Mouse (Mus musculus) kidney, adult 2 months (tissue): ENCODE measurements around the gene Tenm4. TPM values are rescaled to one million over a fixed set of nuclear protein-coding genes. Genes with fewer than 3 reads are reported as not detected.

ENCODE experiments used
- DNase-seq: peaks from one replicate; pipeline ENCODE4 v3.0.0; 2021
- H3K27ac ChIP-seq: fragments of 200-500 bp; 2 replicates; pipeline ENCODE4 v1.5.1; 2012; ENCODE audit warnings: low read depth, low read length, control low read depth, inconsistent platforms; ENCODE audit not compliant: insufficient read depth
- H3K27me3 ChIP-seq: fragments of 200-500 bp; replicated peaks from 2 replicates; pipeline ENCODE4 v1.6.1; 2012; ENCODE audit warnings: mild to moderate bottlenecking, moderate library complexity, low read length, inconsistent platforms; ENCODE audit not compliant: control insufficient read depth, insufficient read depth
- H3K36me3 ChIP-seq: fragments of 200-500 bp; 2 replicates; pipeline ENCODE4 v1.6.1; 2012; ENCODE audit warnings: mild to moderate bottlenecking, moderate library complexity, low read length, inconsistent platforms; ENCODE audit not compliant: control insufficient read depth, insufficient read depth
- H3K4me1 ChIP-seq: fragments of 200-500 bp; 2 replicates; pipeline ENCODE4 v1.6.1; 2011; ENCODE audit warnings: low read length; ENCODE audit not compliant: control insufficient read depth, insufficient read depth
- H3K4me3 ChIP-seq: fragments of 200-500 bp; 2 replicates; pipeline ENCODE4 v1.5.1; 2011; ENCODE audit warnings: mild to moderate bottlenecking, low read depth, low read length, control low read depth; ENCODE audit not compliant: insufficient read depth
- CTCF ChIP-seq: fragments of 200-500 bp; conservative IDR thresholded peaks from 2 replicates; pipeline ENCODE4 v1.5.1; 2011; ENCODE audit warnings: low read depth, mild to moderate bottlenecking, control low read depth, low read length, moderate library complexity, mixed read lengths; ENCODE audit not compliant: insufficient read depth, insufficient read length
- POLR2A ChIP-seq: fragments of 200-500 bp; IDR thresholded peaks from one replicate; pipeline ENCODE4 v1.6.1; 2011; ENCODE audit warnings: low read depth, low read length, control low read depth
- WGBS: fragments of 180-500 bp; shearing (Covaris S2); methylation state at CpG from one replicate; pipeline ENCODE4 v1.1.7; 2018; 5-methylcytosine and 5-hydroxymethylcytosine counted together
- polyA plus RNA-seq: library from polyadenylated mRNA; depleted of rRNA; stranded (reverse); fragments of >200 nt; gene quantifications from 2 replicates; pipeline ENCODE4 v1.2.3, GENCODE M21; 2012

The Tenm4 gene
- polyA plus RNA-seq, 1 experiment: 3.3 TPM

DNA sequence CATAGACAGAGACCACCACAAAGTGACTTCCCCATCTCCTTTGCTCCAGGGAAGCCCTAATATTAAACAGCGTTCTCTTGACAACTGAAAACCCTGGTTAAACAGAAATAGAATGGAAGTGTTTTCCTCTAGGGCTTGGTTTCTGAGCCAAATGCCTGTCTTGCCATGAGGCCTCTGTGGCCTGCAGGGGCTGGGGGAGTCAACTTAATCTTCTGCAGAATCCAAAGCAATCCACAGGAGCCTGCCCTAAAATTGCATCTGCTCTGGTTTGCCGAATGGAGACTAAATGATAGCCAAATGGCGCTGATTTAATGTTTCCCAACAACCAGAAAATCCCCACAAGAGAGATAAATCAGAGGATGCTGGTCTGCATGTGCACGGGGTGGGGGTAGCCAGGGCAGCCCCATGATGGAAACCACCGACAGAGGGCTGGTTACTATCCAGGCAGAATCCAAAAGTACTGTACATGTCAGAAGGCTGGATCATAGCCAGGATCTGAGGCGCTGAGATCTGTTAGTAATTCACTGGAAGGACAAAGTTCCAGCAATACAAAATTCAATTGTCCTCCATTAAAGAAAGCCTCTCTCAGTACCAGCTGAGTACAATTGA is 663.7 kb downstream of the Tenm4 start:
- peak; percentile 62 for DNase-seq
- H3K27me3 ChIP-seq: no peaks in the 10 kb centered on the region
- H3K27ac ChIP-seq: no peak overlapping the region
- H3K36me3 ChIP-seq: no peaks in the 10 kb centered on the region
- no peak for TF ChIP-seq CTCF
- TF ChIP-seq POLR2A: no peak
- WGBS: 50% methylated on average over 6 of the region's 6 CpGs
- no peak overlapping the region for H3K4me3 ChIP-seq
- no peaks in the 10 kb centered on the region for H3K4me1 ChIP-seq

- Histone ChIP-seq H3K36me3 (no peaks in the 10 kb centered on the region), H3K4me3 (no peak overlapping the region), H3K27me3 (no peaks in the 10 kb centered on the region), H3K4me1 (no peaks in the 10 kb centered on the region), H3K27ac (no peak overlapping the region)
- no peak for DNase-seq
- TF ChIP-seq CTCF (no peak), POLR2A (no peak)
- WGBS: 73% methylated on average over 2 of the region's 2 CpGs
These were observed 664.3 kb downstream of the Tenm4 start for GRCm38 (mm10) chr7:96835313-96835712.

DNA sequence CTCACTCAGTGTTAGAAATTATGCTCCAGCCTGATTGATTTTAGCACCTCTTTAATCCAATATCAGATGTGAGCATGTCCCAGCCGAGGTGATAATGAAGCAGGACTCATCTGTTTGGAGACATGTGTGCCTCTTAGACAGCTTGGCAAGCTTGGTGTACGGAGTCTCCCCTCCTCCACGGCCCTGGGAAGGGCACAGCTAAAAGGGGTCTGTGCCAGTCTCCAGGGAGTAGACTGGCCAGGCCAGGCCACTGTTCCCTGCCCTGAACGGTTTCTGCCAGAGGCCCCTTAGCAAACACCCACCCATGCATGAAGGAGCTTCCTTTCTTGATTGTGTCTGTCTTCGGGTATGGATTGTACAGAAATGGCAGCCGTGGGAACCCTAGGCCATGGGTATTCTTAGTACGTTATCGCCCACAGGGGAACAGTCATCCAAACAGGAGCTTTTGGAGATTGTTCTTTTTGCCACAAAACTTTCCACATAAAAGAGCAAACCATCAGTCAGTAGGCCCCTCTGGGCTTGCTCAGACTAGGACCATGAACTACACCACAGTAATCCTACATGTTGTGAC is 667.3 kb downstream of the Tenm4 start:
- no peak for DNase-seq
- 75% methylated on average over 8 of the region's 8 CpGs for WGBS
- H3K27me3 ChIP-seq: no peaks in the 10 kb centered on the region
- no peaks in the 10 kb centered on the region for H3K36me3 ChIP-seq
- H3K4me3 ChIP-seq: no peak overlapping the region
- H3K4me1 ChIP-seq: no peaks in the 10 kb centered on the region
- H3K27ac ChIP-seq: no peak overlapping the region
- TF ChIP-seq POLR2A (no peak), CTCF (no peak)

GRCm38 (mm10) chr7:96838926-96839325 is 667.9 kb downstream of the Tenm4 start:
- Histone ChIP-seq H3K4me1 (no peaks in the 10 kb centered on the region), H3K36me3 (no peaks in the 10 kb centered on the region), H3K4me3 (no peak overlapping the region), H3K27me3 (no peaks in the 10 kb centered on the region), H3K27ac (no peak overlapping the region)
- TF ChIP-seq POLR2A (no peak), CTCF (no peak)
- no peak for DNase-seq
- 99% methylated on average over 4 of the region's 4 CpGs for WGBS

DNA sequence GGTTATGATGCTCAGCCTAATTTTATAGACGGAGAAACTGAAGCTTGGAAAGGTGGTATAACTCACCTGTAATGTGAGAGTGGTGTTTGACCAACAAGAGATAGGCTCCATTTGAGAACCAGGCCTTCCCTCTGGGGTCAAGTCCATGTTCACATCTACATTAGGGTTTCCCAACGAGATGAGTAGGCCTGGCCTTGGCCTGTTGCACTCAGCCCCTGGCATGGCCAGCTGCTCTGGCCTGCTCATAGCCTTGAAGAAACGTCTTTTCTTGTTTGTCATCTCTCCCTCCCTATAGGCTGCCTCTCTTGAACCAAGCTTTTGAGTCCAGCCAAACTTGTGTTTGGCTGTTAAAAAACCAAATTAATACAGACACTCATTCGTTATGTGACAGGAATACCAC is 668.5 kb downstream of the Tenm4 start:
- DNase-seq: no peak
- no peak for TF ChIP-seq CTCF
- no peak for TF ChIP-seq POLR2A
- 93% methylated on average over 4 of the region's 4 CpGs for WGBS

DNA sequence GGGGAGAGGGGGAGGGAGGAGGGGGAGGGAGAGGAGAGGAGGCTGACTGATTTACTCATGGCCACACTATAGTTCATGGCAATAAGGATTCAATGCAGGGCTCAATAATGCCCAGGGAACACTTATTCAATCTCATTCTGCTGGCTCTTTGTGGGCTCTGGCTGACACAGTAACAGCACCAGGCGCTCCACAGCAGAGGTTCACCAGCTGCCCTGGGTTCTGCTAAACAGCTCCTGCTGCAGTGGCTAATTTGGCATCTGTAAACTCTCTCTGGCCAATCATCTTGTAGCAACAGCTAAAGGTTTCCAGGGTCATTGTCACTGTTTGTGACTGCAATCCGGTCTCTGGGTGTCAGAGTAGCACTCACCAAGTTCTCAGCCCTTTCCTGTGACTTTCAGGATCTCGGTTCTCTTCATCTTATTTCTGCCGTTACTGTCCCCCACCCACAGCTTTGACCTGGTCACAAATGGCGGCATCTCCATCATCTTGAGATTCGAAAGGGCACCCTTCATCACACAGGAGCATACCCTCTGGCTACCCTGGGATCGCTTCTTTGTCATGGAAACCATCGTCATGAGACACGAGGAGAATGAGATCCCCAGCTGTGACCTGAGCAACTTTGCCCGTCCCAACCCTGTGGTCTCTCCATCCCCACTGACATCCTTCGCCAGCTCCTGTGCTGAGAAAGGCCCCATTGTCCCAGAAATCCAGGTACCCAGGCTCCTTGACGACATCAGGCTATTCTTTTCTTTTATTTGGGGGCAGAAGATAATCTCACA is 671.6 kb downstream of the Tenm4 start:
- no peaks in the 10 kb centered on the region for H3K36me3 ChIP-seq
- 86% methylated on average over 12 of the region's 12 CpGs for WGBS
- no peak for TF ChIP-seq CTCF
- no peak for TF ChIP-seq POLR2A
- no peak overlapping the region for H3K27ac ChIP-seq
- H3K4me1 ChIP-seq: no peaks in the 10 kb centered on the region
- DNase-seq: no peak
- no peaks in the 10 kb centered on the region for H3K27me3 ChIP-seq
- H3K4me3 ChIP-seq: no peak overlapping the region

More for the DNA sequence above, 668.5 kb downstream of the Tenm4 start:
- Histone ChIP-seq H3K27ac (no peak overlapping the region), H3K4me1 (no peaks in the 10 kb centered on the region), H3K36me3 (no peaks in the 10 kb centered on the region), H3K4me3 (no peak overlapping the region), H3K27me3 (no peaks in the 10 kb centered on the region)

DNA sequence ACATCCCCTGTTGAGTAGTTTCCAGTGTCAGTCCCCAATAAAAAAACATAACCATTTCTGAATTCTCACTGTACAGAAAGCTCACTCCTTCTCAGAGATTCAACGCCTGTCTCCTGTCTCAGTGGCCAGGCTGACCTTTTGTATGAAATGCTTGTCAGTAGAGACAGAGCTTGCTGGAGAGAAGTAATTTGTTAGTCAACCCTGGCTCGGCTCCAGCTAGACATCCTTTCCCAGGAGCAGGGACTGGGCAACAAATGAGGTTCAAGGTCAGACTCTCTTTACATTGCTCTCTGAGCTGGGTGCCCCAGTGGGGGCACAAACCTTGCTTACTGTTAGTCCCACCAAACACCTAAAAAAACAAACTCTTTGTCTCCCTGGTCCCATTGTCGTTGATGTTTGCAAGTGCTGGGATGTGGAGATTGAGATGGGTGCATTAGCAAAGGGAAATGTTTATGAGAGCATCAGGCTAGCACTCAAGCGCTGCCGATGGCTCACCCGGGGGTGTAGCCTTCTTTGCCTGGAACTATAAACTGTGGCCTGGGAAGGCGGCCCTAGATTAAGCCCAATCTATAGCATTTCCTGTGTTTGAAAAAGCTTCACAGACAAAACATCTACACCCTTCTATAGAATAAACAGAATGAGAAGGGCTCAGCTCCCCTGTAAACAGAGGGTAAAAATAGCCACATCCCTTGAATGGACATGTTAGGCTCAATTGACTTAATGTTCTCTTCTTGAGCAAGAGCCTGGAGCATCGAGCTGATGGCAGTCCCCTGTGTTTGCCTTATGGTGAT is 673.3 kb downstream of the Tenm4 start:
- no peak overlapping the region for H3K27ac ChIP-seq
- 69% methylated on average over 8 of the region's 8 CpGs for WGBS

More for the DNA sequence above, 673.3 kb downstream of the Tenm4 start:
- no peak for DNase-seq
- Histone ChIP-seq H3K4me3 (no peak overlapping the region), H3K36me3 (no peaks in the 10 kb centered on the region), H3K4me1 (no peaks in the 10 kb centered on the region), H3K27me3 (no peaks in the 10 kb centered on the region)
- TF ChIP-seq POLR2A (no peak), CTCF (no peak)
